Mouse (Mus musculus): ENCODE results near the gene Olfr284.

Gene Olfr284

DNA sequence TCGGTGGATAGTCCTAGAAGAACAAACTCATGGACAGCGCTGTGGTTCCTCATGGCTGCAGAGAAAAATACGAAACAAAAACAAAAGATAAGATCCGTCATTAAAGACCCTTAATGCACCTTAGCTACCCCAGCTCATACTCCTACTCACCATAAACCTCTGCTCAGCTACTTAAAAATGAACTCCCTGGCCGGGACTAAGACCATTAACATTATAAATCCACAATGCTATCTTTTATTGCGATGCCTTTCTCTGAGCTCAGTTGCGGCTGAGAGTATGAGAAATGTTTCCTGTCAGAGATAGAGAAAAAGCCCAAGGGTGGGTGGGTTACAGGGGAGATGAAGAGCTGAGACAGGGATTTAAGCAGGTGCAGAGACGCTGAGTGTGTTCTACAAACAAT lies at the start of gene Olfr284:
TSS of gene Olfr284 (minus strand) at position 101 of the 400 bp plus-strand sequence.
- no peak for DNase-seq (ENCODE audit: extremely low spot score, low read depth, low spot score)

DNA sequence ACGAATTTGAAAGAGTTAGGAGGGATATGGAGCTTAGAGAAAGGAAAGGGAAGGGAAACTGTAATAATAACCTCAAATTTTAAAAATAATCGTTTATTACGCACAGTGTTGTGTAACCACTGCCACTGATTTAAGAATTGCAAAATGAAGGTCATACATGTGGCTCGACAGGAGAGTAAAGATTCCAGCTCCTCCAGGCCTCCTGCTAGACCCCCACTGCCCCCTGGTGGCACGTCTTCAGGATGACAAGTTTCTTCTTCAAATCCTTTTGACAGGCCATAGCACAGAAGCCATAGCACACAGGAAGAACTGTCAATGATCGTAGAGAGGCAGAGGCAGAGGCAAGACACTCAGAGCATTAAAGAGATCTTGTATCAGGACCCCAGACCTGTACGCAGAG lies 49.0 kb upstream of the Olfr284 start:
- DNase-seq (ENCODE audit: extremely low spot score, low read depth, low spot score) = peak; percentile 30

DNA sequence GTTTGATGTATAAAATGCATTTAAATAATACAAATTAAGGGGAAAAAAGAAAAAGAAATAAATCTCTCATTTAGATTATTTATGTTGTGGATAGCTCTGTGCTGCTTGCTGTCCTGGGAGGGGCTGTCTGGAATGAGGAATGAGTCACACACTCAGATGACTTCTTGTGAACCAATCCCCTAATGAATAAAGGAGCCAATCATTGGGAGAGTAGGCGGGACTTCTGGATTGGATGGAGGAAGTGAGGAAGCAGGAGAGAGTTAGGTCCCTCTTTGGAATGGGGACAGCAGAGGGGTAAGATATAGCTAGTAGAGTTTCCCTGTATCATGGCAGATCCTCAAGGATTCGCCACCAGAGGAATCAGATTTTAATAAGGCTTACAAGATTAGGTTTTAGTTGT lies 46.8 kb upstream of the Olfr284 start:
- no peak for DNase-seq (ENCODE audit: extremely low spot score, low read depth, low spot score)

DNA sequence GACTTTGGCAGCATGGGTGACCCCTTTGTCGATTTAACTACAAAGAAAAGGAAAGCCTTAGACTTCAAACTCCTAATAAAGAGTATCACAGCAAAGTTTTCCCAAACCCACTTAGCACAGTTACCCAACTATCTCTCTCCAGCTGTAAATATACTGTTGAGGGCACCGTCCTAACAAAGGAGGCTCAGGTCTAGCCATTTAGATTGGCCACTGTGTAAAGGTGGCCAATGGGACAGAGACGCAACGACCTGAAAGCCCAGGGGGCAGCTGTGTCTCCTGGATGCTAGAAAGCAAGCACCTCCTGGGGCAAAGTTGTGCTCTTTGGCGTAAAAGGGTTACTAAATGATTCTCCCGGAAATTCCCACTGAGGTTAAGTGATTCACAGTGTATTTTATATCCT lies 40.1 kb upstream of the Olfr284 start, which contains the start of gene Olfr283:
TSS of gene Olfr283 (minus strand) at position 101 of the 400 bp plus-strand sequence.
- no peak for DNase-seq (ENCODE audit: extremely low spot score, low read depth, low spot score)

DNA sequence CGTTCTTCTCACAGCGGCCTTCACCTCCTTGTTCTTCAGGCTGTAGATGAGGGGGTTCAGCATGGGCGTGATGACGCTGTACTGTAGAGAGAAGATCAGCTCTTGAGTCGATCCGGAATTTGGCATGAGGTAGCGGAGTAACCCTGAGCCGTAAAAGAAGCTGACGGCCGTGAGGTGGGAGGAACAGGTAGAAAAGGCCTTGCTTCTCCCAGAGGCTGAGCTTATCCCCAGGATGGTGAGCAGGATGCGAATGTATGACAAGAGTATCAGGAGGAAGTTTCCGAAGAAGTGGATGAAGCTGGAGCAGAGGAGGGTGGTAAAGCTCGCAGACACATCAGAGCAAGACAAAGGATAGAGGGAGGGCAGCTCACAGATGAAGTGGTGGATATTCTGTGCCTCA lies 37.4 kb upstream of the Olfr284 start:
- no peak for DNase-seq (ENCODE audit: extremely low spot score, low read depth, low spot score)

DNA sequence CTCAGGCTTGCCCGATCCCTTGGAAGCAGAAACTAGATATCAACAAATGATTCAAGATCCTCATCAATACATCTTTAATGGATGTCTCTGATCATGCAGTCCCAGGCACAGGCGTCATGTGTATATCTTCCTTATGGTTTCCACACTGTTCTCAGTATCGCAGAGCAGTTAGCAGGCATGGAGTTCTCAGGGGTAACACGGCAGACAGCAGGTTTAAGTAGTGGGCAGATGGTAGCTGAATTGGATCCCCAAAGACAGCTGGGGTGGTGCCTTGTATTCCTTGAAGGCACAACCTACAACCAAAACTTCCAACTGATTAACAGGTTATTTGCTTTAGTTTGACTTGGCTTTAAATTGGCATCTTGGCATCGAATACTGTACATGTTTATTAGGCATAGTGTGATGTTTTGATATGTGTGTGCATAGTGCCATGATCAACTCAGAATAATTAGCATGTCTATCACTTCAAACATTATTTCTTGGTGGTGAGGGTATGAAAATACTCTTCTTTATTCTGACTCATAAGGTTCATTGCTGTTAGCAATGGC lies 23.5 kb downstream of the Olfr284 start, which contains the start of gene Olfr285:
TSS of gene Olfr285 (minus strand) at position 177 of the 548 bp plus-strand sequence.
- no peak for DNase-seq (ENCODE audit: extremely low spot score, low read depth, low spot score)

DNA sequence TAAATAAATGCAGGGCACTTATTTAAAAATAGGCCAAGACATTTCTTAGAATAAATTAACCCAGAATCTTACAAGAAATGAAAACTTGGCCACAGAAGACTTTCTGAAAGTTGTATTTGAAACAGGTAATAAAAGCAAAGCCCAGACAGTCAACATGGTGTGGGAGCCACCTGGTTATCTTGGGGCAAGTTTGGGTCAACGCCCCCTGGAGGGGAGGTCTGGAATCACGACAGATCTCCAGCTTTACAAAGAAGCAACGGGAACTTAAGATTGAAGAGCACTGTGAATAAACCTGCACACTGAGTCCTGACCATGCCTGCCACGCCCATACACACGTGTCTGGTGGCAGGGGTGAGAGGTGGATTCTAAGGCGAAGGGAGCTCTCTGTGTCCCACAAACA lies 25.1 kb downstream of the Olfr284 start:
- no peak for DNase-seq (ENCODE audit: extremely low spot score, low read depth, low spot score)

DNA sequence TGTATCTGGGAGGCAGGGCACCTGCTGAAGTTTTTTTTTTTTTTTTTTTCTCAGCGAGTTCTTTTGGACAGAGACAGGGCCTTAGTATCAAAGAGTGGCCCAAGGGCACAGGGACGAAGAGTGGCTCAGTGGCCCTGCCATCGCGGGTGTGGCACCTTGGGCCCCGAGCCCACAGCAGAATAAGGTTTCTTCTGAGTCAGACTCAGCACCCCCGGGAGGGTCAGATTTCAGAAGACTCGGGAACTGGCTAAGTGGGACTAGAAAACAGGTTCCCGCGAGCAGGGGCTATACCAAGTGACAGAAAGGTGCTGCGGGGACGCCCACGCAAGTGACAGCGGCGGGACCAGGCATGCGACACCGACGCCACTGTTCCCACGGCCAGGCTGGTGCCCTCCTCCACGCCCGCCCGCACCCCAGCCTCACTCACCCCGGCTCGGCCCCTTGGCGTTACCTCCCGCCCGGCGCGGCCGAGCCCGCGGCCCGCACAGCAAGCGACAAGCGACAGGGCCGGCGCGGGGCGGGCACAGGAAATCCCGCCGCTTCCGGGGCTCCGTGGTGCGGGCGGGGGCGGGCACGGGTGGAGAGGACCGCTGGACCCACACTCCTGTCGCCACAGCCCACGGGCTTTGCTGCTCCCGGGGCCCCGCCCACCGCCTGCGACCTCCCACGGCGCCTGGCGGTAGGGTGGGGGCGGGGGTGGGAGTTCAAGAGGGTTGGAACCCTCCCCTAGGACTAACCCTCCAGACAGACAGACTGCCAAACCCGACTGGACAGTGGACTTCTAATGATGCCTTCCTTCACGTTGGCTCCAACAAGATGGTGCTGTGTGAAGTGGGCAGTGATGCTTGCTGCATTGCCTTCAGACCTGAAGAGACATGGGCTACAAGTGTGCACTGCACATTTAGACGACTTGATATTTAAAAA lies 44.9 kb downstream of the Olfr284 start, which contains the start of gene Zfp641:
TSS of gene Zfp641 (minus strand) at position 534 of the 924 bp plus-strand sequence.
- DNase-seq (ENCODE audit: extremely low spot score, low read depth, low spot score) = no peak

DNA sequence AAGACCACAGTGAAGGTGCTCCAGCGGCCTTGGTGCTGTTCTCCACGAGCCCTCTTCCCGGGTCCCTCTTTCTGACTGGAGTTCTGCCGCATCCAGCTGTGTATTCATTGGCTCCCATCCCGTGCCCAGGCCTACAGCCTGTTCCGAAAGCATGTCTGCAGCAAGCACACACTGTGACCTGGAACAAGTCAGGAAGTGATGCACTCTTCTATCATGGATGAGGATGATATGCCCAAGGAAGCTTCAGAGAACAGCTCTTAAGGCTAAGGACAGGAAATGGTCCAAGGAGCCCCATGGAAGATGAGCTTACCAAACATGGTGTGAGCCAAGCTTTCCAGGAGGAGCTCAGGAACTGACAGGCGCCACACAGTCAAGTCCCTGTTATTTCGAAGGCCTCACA lies 47.1 kb downstream of the Olfr284 start:
- DNase-seq (ENCODE audit: extremely low spot score, low read depth, low spot score) = no peak
